Mouse (Mus musculus) neutrophil, adult 5-6 weeks (primary cell): ENCODE results near the gene Ankrd28. TPM values are rescaled to one million over a fixed set of nuclear protein-coding genes. Genes with fewer than 3 reads are reported as not detected.
A peak's percentile ranks its signal among the peaks of the same experiment; 100 is the strongest.

Experiments used
- ATAC-seq: fragments of 151-379, 151-347 bp; 2 replicates; pipeline ENCODE4 v1.8.0; 2017; ENCODE audit warnings: mild to moderate bottlenecking, moderate TSS enrichment; ENCODE audit not compliant: insufficient number of reproducible peaks, poor library complexity, low FRiP score, severe bottlenecking; ENCODE audit errors: extremely low read depth
- total RNA-seq: library from RNA; stranded (forward); fragments of 200-1000 nt; gene quantifications from 2 replicates; pipeline ENCODE4 v1.2.3, GENCODE M21; 2017

Ankrd28 gene
- total RNA-seq, 1 experiment from 2014 or later: 21.4 TPM

DNA sequence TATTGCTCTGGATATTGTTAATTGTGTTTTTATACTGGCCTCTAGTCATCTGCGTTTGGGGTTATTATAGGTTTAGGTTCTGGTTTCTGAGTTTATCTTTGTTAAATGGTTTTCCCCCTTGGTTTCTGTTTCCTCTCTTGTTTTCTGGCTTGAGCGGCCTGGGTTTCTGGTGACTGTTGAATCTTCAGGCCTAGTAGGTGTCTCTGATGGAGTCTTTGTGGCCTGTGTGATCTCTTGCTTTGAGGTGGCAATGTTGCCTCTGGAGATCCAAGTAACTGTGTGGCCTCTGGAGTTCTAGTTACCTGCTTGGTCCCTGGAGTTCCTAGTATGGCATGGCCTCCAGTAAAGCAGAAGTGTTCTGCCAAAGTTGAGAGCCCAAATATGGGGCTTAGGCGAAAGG is 149.8 kb downstream of the Ankrd28 start:
- 0 out of 2 replicates have a peak, but pooled peaks have one; percentile 11 for ATAC-seq

DNA sequence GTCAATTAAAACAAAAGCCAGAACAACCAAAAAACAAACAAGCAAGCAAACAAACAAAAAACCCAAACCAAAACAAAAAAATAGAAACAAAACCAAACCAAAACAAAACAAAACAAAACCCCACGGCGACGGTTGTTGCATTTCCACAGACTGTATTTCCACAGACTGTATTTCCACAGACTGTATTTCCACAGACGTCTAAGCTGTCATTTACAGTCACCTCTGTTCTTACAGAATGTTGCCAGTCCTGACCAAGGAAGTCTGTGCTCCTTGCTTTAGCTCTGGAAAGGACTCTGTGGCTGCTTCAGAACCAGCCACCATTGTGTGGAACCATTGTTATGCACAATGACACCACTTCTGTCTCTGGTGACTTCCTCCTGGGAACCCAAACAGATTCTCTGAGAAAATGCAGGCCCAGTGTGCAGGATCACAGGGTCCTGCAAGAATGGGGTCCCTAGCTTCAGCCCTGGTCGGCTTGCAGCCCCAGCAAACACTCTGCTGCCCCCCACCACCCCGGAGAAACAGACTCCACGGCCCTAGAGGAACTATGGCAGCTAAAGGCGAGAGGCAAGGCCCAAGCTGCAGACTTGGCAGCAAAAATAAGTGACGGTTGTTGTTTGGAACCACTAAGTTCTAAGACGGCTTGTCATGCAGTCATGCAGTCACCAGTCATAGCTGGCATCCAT is 158.7 kb downstream of the Ankrd28 start:
- peak; percentile 11; the same call in 1 of the 2 replicates for ATAC-seq

DNA sequence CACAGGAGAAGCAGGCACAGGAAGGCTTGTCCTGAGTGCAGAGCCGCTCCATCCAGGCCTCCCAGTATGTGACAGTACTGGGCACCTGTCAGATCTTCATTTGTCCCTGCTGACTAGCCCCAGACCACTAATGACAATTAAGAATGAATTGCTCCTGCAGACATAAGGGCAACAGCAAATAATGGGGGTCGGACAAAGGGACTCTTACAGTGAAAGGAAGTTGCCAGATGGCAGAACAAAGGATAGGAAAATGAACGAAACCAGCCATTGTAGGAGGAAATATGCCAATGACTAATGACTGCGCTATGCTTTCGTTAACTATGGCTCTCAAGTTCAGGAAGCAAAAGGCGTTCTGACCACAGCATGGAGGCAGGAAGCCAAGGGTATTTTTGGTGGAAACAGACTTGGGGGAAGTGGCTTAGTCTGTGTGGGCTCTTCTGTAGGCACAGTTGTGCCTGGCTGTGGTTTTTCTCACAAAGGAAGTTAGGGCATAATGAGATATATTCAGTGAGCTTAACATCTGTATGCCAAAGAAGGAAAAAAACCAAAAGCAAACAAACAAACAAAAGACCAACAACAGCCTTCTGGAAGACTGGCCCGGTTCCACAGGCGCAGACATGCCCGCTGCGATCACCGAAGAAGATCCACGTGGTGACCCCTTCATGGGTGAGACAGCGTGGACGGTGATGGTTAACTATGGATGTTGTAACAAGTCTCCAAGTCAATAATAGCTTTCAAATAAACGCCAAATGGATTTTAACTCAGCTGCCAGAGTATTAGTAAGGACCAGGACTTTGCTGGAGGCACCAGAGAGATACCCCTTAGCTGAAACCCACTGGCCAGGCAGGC is 160.6 kb downstream of the Ankrd28 start:
- ATAC-seq: peak; percentile 32; the same call in 1 of the 2 replicates

DNA sequence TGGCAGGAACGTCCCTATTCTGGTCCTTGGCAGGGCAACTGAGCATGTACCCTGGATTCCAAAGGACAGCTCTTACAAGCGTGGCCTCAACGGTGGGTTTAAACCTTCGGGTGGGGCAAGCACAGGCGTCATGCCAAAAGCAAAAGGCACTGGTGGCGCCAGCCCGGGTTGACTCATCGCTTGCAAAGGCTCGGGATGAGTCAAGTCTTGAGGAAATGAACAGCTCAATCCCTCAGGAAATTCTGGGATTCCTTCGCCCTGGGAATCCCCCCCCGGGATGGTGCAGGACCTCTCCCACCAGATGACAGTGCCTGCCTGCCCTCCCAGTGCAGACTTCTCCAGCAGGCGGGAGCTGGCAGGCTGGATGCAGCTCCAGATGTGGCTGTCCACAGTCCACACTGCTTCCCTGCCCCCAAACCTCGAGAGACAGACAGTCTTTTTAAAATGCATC is 161.3 kb downstream of the Ankrd28 start:
- no peak for ATAC-seq

DNA sequence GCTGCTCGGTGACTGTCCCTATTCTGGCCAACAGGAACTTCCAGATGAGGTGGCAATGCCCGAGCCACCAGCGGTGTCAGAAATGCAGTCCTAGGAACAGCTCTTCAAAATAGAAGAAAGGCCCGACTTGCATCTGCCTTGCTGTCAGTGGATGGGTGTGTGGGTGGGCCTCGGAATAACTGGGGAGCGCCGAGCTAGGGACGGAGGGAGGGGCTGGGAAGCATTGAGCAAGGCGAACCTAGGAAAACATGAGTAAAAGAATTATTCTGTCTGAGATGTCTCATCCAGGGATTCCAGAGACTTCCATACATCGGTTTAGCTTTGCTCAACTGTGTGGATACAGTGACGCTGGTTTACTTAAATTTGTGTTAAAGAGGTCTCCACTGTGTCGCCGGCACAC is 162.1 kb downstream of the Ankrd28 start:
- no peak for ATAC-seq

DNA sequence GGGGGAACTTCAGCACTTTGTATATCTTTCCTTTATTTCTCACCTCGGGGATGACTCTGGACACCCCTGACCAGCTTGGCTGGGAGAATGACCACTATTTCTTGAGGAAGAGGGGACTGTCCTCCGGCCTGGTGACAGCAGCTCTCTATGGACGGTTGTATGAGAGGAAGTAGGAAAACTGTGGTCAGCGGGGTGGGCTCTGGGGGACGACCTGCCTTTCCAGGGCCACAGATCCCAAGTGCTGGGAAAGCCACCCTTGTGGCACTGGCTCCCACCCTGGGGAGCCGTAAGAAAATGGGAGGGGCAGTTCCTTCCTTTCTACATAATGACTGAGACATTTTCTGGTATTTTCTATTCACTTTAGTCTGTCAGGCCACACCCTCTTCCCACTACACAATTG is 162.7 kb downstream of the Ankrd28 start:
- ATAC-seq: no peak

DNA sequence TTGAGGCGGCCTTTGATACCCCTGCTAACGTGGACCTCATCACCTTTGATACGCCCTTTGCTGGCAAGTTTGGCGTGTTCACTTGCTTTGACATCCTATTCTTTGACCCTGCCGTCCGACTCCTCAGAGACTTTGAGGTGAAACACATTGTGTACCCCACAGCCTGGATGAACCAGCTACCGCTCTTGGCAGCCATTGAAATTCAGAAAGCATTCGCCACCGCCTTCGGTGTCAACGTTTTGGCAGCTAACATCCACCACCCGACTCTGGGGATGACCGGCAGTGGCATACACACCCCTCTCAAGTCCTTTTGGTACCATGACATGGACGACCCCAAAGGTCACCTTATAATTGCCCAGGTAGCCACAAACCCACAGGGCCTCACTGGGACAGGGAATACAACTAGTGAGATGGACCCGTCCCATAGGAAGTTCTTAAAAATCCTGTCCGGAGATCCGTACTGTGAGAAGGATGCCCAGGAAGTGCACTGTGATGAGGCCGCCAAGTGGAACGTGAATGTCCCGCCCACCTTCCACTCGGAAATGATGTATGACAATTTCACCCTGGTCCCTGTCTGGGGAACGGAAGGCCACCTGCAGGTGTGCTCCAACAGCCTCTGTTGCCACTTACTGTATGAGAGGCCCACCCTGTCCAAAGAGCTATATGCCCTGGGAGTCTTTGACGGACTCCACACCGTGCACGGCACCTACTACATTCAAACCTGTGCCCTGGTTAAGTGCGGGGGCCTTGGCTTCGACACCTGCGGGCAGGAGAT is 163.3 kb downstream of the Ankrd28 start:
- ATAC-seq: no peak

DNA sequence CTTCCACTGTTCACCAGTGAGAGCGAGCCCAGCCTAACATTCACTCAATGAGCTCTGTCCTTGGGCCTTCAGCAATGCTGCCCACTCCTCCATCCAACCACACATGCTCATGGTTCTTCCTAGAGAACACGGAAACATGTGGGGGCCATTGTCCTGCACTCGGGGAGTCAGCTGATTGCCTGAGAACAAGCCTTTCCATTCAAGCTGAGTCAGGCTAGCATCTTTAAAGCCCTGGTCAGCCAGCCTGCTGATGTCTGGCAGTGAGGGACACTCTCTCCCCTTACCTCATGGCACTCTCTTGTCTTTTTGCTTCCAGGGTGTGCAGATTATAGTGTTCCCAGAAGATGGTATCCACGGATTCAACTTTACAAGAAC is 164.9 kb downstream of the Ankrd28 start:
- no peak for ATAC-seq

DNA sequence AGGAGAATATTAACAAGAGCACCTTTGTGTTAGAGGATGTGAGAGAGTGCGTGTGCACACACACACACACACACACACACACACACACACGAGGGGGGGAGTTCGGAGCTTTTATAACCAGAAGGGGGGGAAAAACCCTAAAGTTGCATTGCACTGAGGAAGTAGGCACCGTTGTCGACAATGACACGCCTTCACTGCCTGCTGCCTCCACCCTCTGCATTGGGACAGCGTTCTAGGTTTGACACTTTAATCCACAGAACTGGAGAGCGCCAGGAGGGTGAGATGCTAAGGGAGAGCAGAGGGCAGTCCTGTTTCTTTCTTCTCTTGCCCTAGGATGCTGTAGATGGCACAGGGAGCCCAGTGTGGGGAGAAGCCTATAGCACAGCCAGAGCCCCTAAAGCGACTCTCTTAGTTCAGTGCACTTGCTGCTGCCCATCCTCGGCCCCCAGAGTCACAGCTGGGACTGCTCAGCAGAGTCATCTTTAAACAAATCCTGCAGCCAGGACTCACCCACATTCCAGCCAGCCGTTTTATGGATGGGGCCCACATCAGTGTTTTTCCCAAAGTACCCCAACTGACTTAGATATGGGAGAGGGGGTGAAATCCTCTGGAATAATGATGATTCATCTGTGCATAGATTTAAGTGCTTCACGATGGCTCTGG is 165.4 kb downstream of the Ankrd28 start:
- ATAC-seq: peak; percentile 58

DNA sequence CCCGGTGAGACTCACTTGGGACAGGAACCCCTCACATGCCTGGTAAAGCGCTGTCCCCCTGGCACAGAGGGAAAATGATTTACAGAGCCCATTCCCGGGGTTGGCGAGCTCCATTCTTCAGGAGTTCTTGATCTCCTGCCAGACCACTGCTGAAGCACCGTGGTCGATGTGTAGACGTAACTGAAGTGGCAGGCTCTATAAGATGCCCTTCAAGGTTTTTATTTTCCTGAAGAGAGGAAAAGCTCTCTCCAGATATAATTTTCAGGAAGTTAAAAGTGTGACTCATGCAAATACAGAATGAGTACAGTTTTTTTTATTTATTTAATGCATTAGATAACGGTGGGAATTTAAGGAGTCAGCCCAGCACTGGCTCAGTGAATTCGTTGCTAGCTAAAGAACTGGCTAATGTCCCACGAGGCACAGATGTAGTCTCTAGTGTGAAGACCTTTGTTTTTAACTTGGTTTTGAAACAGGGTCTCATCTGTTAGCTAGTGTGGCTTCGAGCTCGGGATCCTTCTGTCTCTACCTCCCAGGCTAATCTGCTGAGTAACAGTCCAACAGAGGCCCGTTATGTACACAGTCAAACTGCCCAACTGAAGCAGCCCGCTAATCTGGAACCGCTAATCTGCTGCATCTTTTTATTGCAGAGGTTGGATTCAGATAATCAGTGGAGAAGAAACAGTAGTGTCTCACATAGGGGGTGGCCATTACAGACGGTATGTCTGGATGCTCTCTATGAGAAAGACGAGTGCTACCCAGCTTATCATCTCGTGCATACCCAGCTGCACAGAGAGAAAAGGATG is 166.2 kb downstream of the Ankrd28 start:
- no peak for ATAC-seq

DNA sequence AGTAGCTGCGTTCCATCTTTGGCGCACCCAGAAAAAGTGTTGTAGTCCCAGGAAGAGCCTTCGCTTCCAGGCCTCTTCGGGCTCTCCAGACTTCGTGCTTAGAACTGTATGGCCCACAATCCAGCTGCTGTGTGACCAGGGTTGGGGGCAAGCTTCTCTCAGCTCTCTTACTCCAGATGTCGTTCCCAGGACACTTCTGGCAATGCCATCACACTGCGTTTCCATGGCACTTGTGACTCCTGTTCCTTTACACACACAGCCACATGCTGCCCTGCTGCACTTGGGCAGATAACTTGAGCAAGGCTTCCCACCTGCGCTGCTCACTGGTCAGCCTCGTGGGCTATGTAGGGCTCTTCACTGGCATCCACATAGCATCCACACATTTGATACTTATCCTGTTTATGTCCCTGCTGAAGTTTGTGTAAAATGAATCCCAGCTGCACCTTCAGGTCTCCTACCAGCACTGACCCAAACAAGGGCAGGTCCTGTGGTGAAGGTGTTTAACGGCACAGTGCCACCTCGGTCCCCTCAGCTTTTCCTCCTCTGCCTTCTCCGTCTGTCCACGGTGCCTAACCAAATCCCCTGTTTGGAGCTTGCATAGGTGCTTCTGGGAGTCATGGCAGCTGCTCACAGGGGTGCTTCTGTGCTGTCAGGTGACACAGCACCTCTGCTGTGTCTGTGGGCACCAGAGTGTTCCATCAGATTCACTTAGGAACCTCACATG is 166.9 kb downstream of the Ankrd28 start:
- no peak for ATAC-seq

DNA sequence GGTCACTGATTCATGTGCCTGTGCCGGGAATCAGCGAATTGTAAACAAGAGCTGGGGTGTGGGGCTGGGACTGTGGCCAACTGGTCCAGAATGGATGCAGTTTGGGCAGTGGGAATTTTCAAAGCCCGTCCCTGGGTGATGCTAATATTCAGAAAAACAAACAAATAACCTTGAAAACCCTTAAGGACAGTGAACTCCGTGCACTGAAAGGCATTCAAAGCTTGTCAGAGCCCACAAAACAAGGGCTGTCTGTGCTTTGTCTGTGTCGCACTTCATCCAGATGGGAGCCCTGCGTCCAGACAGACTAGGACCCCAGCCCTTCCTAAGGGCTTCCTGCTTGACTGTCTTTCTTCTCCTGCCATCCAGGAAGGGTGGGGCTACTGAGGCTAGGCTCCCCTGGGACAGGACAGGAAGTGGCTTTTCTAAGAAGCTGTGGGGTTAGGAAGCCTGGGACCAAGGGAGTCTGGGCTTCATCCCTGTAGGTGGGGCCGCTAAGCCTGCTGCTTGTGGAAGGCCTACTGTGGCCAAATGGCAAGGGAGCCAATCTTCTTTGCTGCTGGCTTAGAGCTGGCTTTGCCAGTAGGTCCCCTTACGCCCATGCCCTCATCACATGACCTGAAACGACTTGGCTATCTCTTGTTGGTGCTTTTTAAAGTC is 167.8 kb downstream of the Ankrd28 start:
- ATAC-seq: no peak

DNA sequence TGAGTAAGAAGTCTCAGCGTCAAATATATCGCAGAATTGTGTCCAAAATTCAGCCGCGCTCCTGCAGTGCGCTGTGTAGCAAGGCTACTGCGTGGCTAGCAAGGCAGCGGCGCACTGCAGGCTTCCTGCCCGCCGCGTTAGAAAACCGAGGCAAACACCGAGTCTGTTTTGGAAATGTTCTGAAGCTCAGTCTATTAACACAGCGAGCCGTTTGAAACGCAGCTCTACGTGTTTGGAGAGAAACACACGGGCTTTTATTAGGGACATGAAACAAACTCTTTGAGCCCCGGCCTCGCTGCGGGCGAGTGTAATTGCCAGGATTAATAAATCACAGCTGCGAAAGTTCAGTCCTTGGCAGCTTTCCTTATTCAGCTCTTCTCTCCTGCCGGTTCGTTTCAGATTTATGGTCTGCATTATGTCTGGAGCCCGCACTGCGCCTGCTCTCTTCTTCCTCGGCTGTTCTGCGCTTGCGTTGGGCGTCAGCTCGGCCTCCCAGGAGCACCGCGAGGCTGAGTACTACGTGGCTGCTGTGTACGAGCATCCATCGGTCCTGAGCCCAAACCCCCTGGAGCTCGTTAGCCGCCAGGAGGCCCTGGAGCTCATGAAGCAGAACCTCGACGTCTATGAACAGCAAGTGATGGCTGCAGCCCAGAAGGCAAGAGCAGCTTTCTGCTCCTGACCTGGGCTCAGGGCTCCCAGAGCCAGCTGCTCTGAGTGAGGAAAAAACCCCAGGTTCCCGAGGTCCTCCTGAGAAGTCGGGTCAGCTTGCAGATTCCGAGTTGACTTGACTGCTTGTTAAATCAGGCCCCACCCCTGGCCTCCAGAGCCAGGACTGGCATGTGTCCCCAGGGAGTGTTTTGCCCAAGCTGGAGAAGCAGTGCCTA is 168.5 kb downstream of the Ankrd28 start:
- ATAC-seq: peak; percentile 53

DNA sequence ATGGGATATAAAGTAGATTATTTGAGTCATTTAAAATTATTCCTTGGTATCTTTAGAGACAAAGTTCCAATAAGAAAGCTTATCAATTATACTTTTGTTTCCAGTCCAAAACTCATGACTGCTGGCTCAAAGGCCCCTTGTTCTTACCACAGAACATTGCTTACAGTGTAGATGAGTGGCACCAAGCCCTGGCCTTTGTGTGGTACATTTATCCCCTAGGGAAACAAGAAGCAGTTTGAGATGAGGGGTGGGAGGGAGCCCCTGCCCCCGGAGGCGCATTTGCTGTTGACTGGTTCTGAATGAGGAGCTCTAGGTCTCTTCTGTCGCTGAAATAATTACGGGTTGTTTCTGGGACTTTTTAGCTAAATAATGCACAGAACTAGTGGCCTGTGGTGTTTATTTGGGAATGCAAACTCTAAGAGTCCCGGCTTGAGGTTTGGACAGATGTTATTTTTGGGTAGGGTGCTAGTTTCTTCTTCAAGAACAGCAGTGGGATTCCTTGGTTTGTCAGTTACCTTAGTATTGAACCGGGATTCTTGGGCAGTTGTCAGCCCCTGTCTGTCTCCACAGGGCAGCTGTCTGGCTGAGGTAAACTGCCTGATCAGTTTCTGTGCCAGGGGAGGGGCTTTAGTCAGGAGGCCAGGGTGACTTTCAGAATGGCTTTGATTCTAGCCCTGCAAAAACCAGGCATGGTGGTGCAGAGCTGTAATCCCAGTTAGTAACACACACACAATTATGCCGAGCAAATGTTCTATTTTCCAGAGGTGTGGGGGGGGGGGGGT is 169.9 kb downstream of the Ankrd28 start:
- no peak for ATAC-seq

DNA sequence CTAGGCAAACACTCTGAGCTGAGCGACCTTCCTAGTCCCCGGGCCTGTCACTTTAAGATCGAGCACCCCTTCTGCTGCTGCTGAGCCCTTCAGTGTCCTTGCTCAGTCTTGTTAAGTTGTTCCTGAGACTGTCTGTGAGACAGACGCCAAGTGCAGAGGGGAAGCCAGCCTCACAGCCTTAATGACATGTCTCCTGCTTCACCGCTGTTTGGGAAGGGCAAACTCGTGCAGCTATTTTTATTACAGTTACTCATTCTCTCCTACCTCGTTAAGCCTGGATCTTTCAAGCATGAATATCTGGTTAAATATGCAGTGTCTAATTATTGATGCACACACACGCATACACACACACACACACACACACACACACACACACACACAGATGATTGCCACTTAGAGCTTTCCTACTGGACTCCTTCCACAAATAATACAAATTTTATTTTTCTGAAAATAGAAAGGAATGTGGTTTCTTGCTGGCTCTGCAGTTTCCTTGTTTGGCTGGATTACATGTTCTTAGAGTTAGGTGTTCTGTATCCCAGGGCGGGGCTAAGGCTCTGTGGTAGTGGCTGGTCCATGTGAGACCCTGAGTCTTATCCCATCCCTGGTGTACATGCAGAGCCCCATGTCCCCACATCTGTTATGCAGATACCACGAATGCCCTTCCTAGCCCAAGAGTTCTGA is 170.8 kb downstream of the Ankrd28 start:
- ATAC-seq: no peak
